Mouse (Mus musculus): ENCODE measurements at regions not wholly inside any gene's neighbourhood (a gene's known extent, or its start where the extent isn't known, plus 50 kb on each side); places are given as distances from the start of the nearest gene placed in this dataset.
A peak's percentile ranks its signal among the peaks of the same experiment; 100 is the strongest.

DNA sequence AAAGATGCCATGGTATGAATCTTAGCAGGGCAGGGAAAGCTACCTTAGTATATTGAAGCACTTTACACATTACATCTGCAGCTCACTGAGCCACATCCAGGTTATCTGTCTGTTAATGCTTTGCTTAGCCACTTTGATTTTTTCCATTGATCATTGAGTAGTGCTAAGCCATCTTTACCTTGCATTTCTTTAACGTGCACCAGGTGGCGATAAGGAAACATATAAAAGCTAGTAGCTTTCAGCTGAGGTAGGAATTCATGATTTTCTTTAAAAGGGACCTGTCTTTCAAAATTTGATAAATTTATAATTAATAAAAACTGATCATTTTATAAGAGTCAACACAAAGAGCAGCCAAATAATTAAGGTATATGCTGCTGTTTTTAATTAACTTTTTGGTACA lies 426.3 kb upstream of the Tpk1 start:
- peak in 1 of 2 experiments; percentile 4 for DNase-seq (ENCODE audit: low spot score in 2 of 2)

DNA sequence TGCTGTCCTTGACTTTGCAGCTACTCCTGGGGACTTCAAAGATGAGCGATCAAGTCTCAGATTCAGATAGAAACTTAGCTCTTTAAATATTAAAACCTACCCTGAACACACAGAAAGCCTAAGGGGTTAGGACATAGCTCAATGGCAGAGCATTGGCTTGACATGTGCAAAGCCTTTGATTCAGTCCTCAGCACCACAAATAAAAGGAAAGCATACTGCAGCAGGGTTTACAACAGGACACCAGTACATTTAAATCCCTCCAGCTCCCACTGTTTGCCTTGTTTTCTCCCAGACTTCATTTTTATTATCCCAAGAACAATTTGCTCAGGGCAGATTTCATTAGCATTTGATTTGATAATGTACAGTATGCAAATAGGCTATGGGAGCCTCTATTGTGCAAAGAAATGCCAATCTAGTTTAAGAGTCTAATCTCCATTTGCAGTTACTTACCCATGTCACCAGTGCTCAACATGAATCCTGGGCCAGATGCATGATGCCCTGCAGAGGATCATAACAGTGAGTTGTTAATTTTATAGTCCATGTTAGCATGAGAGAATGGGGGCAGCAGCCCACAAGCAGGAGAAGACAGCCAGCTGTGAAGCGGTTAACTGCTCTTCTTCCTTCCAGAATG lies 416.0 kb upstream of the Tpk1 start:
- DNase-seq (ENCODE audit: low spot score in 2 of 2), result no peak

DNA sequence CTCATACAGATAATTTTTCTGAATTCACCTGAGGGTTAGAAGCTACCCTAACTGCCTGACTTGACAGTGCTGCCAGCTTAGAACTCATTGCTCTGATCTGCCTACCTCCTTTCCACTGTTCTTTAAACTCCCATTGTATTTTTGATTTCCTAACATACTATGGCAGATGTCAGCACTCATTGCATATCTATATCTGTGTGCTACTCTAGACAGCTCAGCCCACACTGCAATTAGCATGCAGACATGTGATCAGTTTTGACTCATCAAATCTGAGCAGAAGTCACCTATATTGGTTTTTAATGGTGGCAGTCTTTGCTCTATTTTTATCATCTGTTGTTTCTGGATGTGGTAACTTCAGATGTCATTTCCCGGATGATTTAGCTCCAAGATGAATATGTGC lies 407.0 kb upstream of the Tpk1 start:
- no peak for DNase-seq (ENCODE audit: low spot score in 2 of 2)

DNA sequence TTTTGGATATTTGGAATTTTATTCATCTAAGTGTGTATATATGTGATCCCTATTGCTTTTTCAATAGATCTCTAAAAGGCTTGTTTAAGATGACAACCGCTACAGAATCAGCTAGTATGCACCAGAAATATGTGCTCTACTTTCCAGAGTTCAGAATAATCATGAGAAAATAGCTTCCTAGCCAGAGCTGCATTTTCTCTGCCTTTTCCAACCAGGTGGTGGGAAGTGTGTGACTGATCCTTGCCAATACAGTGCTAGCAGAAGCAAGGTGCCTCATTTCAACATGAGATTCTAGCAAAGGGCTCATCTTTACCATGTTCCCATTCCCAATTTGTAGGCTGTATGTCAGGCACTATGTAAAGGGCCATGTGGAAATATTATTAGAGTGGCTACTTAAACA lies 401.8 kb upstream of the Tpk1 start:
- no peak for DNase-seq (ENCODE audit: low spot score in 2 of 2)
